Mouse (Mus musculus) embryonic facial prominence, embryonic 15.5 days (tissue): Measurements from ENCODE around the gene Fcer1a. TPM values are rescaled to one million over a fixed set of nuclear protein-coding genes. Genes with fewer than 3 reads are reported as not detected.

Experiments
- polyA plus RNA-seq: library from polyadenylated mRNA; unstranded; fragments of >200 nt; fragmentation: Nextera tagmentation; extraction: Ambion mirVana; gene quantifications from 2 replicates; pipeline ENCODE4 v1.2.1, GENCODE M21; 2015

The Fcer1a gene
- polyA plus RNA-seq, 1 experiment from 2014 or later: 0.39 TPM

Other genes starting within 250 kb of the Fcer1a start
- 0.12 and 0.29 TPM in 2 replicates for gene Olfr1408, start 89.8 kb downstream of the Fcer1a start, polyA plus RNA-seq
- 0.16 and 0.17 TPM in 2 replicates for gene Olfr1406, start 36.6 kb downstream of the Fcer1a start, polyA plus RNA-seq
- gene Olfr218, start 29.4 kb downstream of the Fcer1a start, polyA plus RNA-seq: not detected in 2 replicates
- 0.17 and 0.24 TPM in 2 replicates for gene Olfr1404, start 14.8 kb downstream of the Fcer1a start, polyA plus RNA-seq
- gene Olfr418, start 38.8 kb upstream of the Fcer1a start, polyA plus RNA-seq: 0.05 TPM in 1 of 2 replicates, not detected in the other
- gene Mptx2, start 50.6 kb upstream of the Fcer1a start, polyA plus RNA-seq: not detected in 2 replicates
- gene Ackr1, start 106.5 kb upstream of the Fcer1a start, polyA plus RNA-seq: 2.3 TPM in 2 replicates
- gene Aim2, start 123.7 kb upstream of the Fcer1a start, polyA plus RNA-seq: 2.1 and 2.5 TPM in 2 replicates
- 5.5 and 6.2 TPM in 2 replicates for gene Cadm3, start 140.5 kb upstream of the Fcer1a start, polyA plus RNA-seq